ENCODE assay signal across 10 mouse cellular contexts in genomic region chr5:77124165-77124564, GRCm38 (mm10). TPM values are rescaled to one million over a fixed set of nuclear protein-coding genes. Genes with fewer than 3 reads are reported as not detected.
A peak's percentile ranks its signal among the peaks of the same experiment; 100 is the strongest.
DNase-seq lines count a peak whose midpoint lies in the region; ATAC-seq and TF ChIP-seq lines count a peak whose summit lies in the region.
"Had no signal": no experiment of that assay in that cellular context is flagged by ENCODE, and none has a peak within 500 bp of the region (broad histone marks: within the 10 kb centered on the region; RNA-seq: fewer than 3 reads in every experiment).

No protein-coding gene starts in this region.

- H3K27ac ChIP-seq in heart, embryonic 10.5 days = peak overlapping the region; percentile 31; the same call in 1 of the 2 replicates
- peak overlapping the region; percentile 45; the same call in 1 of the 2 replicates for H3K27ac ChIP-seq in kidney, embryonic 15.5 days
- H3K27ac ChIP-seq in thymus, adult 2 months (ENCODE audit: control insufficient read depth, insufficient read depth, low read length) = peak overlapping the region; percentile 74; the same call in 1 of the 2 replicates

- no peaks in the 10 kb centered on the region for H3K36me3 ChIP-seq in heart, embryonic 10.5 days
- no peaks in the 10 kb centered on the region for H3K36me3 ChIP-seq in kidney, embryonic 15.5 days
- no peaks in the 10 kb centered on the region for H3K36me3 ChIP-seq in thymus, adult 2 months (ENCODE audit: control insufficient read depth, insufficient read depth, low read length)

- H3K4me2 ChIP-seq in kidney, embryonic 15.5 days = no peak overlapping the region

- H3K9me3 ChIP-seq in heart, embryonic 10.5 days = no peaks in the 10 kb centered on the region
- no peaks in the 10 kb centered on the region for H3K9me3 ChIP-seq in kidney, embryonic 15.5 days (replicated peaks)

- TF ChIP-seq POLR2A in thymus, adult 2 months (IDR thresholded peaks at IDR 0.05; ENCODE audit: control insufficient read depth, extremely low read depth, insufficient read depth, low read length, poor library complexity) = no peak

- intact Hi-C loops in heart, postnatal 36 days (cut with DNase I) = loop anchor here (5.0 kb wide), 1 partner anchor 33 kb away; no protein-coding TSS in a partner anchor

- no peak for TF ChIP-seq CTCF in thymus, adult 2 months (IDR thresholded peaks at IDR 0.05; ENCODE audit: borderline replicate concordance, control insufficient read depth, extremely low read depth, insufficient read depth, low read length, poor library complexity)

- ATAC-seq in kidney, embryonic 15.5 days (replicated peaks; ENCODE audit: low FRiP score) = no peak

- peaks cover 6% of the 10 kb centered on the region; the same call in 1 of the 2 replicates for H3K27me3 ChIP-seq in heart, embryonic 10.5 days (ENCODE audit: insufficient read depth, poor library complexity, severe bottlenecking)
- H3K27me3 ChIP-seq in kidney, embryonic 15.5 days = no peaks in the 10 kb centered on the region
- no peaks in the 10 kb centered on the region for H3K27me3 ChIP-seq in thymus, adult 2 months (ENCODE audit: control insufficient read depth, insufficient read depth, low read length)

- H3K9ac ChIP-seq in kidney, embryonic 15.5 days = no peak overlapping the region

- no peak for DNase-seq in heart, embryonic 10.5 days (ENCODE audit: low spot score)
- no peak for DNase-seq in heart, postnatal 36 days
- no peak for DNase-seq in kidney, postnatal 25 days
- no peak for DNase-seq in thymus, adult 2 months
- DNase-seq in thymus, postnatal 4 days = no peak
- no peak for DNase-seq in urinary bladder, postnatal 36 days (ENCODE audit: low spot score in 2 of 2)
- no peak for DNase-seq in spleen, postnatal 14 days (ENCODE audit: low spot score in 2 of 2)
- DNase-seq: cerebellum, adult 2 months; thymus, adult 18-20 months had no signal

- peaks cover 44% of the 10 kb centered on the region for H3K4me1 ChIP-seq in heart, embryonic 10.5 days
- peaks cover 26% of the 10 kb centered on the region for H3K4me1 ChIP-seq in kidney, embryonic 15.5 days
- H3K4me1 ChIP-seq in thymus, adult 2 months (replicated peaks; ENCODE audit: control insufficient read depth, insufficient read depth, low read length) = peaks cover 19% of the 10 kb centered on the region

- H3K4me3 ChIP-seq in heart, embryonic 10.5 days = no peak overlapping the region
- H3K4me3 ChIP-seq in kidney, embryonic 15.5 days (replicated peaks) = no peak overlapping the region
- no peak overlapping the region for H3K4me3 ChIP-seq in thymus, adult 2 months (ENCODE audit: control insufficient read depth, insufficient read depth, low read length)

- WGBS in heart, embryonic 10.5 days = 58% methylated on average over 4 of the region's 4 CpGs
- WGBS in kidney, embryonic 15.5 days = 60% methylated on average over 4 of the region's 4 CpGs
- 13% methylated on average over 4 of the region's 4 CpGs for whole genome bisulfite sequencing in thymus, adult 2 months

RNA-seq across cellular contexts. Expression of gene Hopx, which starts 9.2 kb away (rescaled TPM):
- 6.7 and 11.5 TPM in 2 replicates for polyA plus RNA-seq in heart, embryonic 10.5 days (2016; fragmentation: Nextera tagmentation; extraction: Ambion mirVana)
- total RNA-seq in heart, postnatal 36 days (2021) = 100 to 1,000 TPM; 405 to 444 TPM
- polyA plus RNA-seq in kidney, embryonic 15.5 days (2015; fragmentation: Nextera tagmentation; extraction: Ambion mirVana) = 1.0 and 1.7 TPM in 2 replicates
- 8.1 and 26.1 TPM in 2 replicates for polyA plus RNA-seq in thymus, adult 2 months (2012; rRNA removed)
